Mouse (Mus musculus): ENCODE data around the gene Pramel3. TPM values are rescaled to one million over a fixed set of nuclear protein-coding genes. Genes with fewer than 3 reads are reported as not detected.
"Not testable (repeated sequence)": the region's sequence is repeated elsewhere in the genome, so short reads cannot be mapped to it uniquely, and the experiment has no call there.

Pramel3 gene
- not detected in 2 replicates for polyA plus RNA-seq (2012; rRNA removed)

DNA sequence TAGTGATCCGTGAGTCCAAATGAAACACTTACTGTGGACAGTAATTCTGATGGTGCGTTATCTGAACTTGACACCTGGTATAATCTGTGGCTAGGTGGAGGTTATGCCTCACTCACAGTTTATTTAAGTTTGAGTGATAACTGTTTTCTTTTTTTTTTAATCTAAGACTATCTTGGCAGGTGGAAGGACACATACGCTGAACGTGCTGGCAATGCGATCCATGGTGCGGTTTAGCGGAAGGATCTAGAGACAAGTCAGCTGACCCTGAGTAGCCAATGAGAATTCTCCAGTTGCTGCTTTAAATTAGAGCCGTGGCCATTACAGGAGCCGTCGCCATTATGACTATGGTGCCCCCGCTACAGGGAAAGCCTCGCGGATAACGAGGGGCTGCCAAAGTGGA lies at the start of gene Pramel3:
TSS of gene Pramel3 (plus strand) at position 301 of the 400 bp plus-strand sequence.
- not testable (repeated sequence) for DNase-seq; H3K4me1 ChIP-seq (ENCODE audit: control insufficient read depth, insufficient read depth, low read length)
- 95% methylated on average over 14 of the region's 14 CpGs for WGBS

DNA sequence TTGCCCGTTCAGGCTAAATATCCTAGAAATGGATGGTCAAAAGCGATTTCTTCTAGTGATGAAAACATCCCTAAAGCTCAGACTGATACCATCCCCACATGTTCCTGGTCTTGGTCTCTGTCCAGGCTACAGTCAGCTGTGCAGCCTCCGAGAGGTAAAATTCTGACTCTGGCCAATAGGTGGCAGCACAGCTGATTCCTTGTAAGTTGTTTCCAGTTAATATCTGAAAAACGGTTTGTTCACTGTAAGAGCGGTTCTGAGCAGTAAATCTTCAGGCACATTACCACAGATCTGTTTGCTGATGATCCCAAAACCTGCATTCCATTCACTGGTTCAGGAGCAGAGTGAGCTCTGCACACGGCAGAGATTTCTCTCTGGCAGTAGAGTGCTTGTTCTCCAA lies 58.6 kb downstream of the Pramel3 start:
- not testable (repeated sequence) for DNase-seq; H3K4me3 ChIP-seq (replicated peaks; ENCODE audit: extremely low read depth, low read depth, low read length); H3K4me1 ChIP-seq (ENCODE audit: control insufficient read depth, insufficient read depth, low read length)
- WGBS: 42% methylated on average over 3 of the region's 6 CpGs

More for the DNA sequence above, at the start of gene Pramel3:
- not testable (repeated sequence) for H3K4me3 ChIP-seq (replicated peaks; ENCODE audit: extremely low read depth, low read depth, low read length)

DNA sequence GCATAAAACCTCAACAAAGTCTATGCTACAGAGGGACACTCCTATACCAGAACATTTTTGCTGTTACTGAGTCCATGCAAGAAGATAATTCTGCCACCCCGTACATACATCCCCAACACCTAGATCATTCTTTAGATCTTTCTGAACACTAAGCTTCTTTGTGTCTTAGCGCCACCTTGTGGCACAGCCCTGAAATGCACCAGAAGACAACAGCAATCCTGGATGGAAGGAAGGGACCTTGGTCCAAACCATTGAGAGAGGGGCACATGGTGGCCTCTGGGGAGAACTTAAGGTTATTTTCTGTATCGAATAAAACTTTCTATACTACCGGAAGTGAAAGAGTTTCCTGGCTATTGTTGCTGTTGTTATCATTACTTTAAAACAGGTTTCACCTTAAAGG lies 59.8 kb downstream of the Pramel3 start:
- not testable (repeated sequence) for H3K4me1 ChIP-seq (ENCODE audit: control insufficient read depth, insufficient read depth, low read length); DNase-seq; H3K4me3 ChIP-seq (replicated peaks; ENCODE audit: extremely low read depth, low read depth, low read length)
- no CpG with 5 or more reads among the region's 4 CpGs for WGBS

Other genes starting within 250 kb of the Pramel3 start
- gene Gm15023, start 124.7 kb upstream of the Pramel3 start, polyA plus RNA-seq (2012; rRNA removed): not detected in 2 replicates
- 0.21 TPM in 1 of 2 replicates, not detected in the other for gene Tceal6, start 91.6 kb upstream of the Pramel3 start, polyA plus RNA-seq (2012; rRNA removed)
- gene Gm5128, start 71.0 kb downstream of the Pramel3 start, polyA plus RNA-seq (2012; rRNA removed): not detected in 2 replicates
- gene Gm7903, start 131.5 kb downstream of the Pramel3 start, polyA plus RNA-seq (2012; rRNA removed): not detected in 2 replicates
- gene AV320801, start 192.3 kb downstream of the Pramel3 start, polyA plus RNA-seq (2012; rRNA removed): 0.02 TPM in 1 of 2 replicates, not detected in the other

Data from lung, adult 2 months (tissue).